Mouse (Mus musculus) layer of hippocampus, adult 8-10 months (tissue): Measurements from ENCODE around the gene Ahcy. TPM values are rescaled to one million over a fixed set of nuclear protein-coding genes. Genes with fewer than 3 reads are reported as not detected.
"Not testable (repeated sequence)": the region's sequence is repeated elsewhere in the genome, so short reads cannot be mapped to it uniquely, and the experiment has no call there.

Experiments used
- DNase-seq, 2 experiments: peaks; one replicate each; pipeline ENCODE4 v3.0.0; 2022; ENCODE audit warnings: low spot score in 2 of 2
- total RNA-seq, 4 experiments: library from RNA; stranded (reverse); gene quantifications; 2 replicates each; pipeline ENCODE4 v1.2.4; 2022

The Ahcy gene
- 10 to 100 TPM; 14.8 to 16.8 (median 16.3) TPM for total RNA-seq

GRCm38 (mm10) chr2:155073978-155074765, at the start of gene Ahcy:
Gene Ahcy, minus strand, starts transcription at chr2:155074497.
- peak; percentile 82 to 88 for DNase-seq

GRCm38 (mm10) chr2:155115216-155115830, 41.0 kb upstream of the Ahcy start:
- no peak for DNase-seq

- DNase-seq = not testable (repeated sequence)
Measured at GRCm38 (mm10) chr2:155107276-155107675, 33.0 kb upstream of the Ahcy start.

GRCm38 (mm10) chr2:155103607-155104006, 29.3 kb upstream of the Ahcy start:
- DNase-seq = no peak

- DNase-seq = no peak
Measured at GRCm38 (mm10) chr2:155101761-155102181, 27.5 kb upstream of the Ahcy start.

- no peak for DNase-seq
Measured at GRCm38 (mm10) chr2:155100796-155101259, 26.5 kb upstream of the Ahcy start.

GRCm38 (mm10) chr2:155099994-155100795, 25.9 kb upstream of the Ahcy start:
- no peak for DNase-seq

- peak; percentile 38 to 64 for DNase-seq
Measured at GRCm38 (mm10) chr2:155099421-155099820, 25.1 kb upstream of the Ahcy start.

- peak in 1 of 2 experiments; percentile 15 for DNase-seq
Measured at GRCm38 (mm10) chr2:155098720-155099380, 24.6 kb upstream of the Ahcy start.

- no peak for DNase-seq
Measured at GRCm38 (mm10) chr2:155093418-155093817, 19.1 kb upstream of the Ahcy start.

- DNase-seq = no peak
Measured at GRCm38 (mm10) chr2:155091743-155092075, 17.4 kb upstream of the Ahcy start.

- DNase-seq = no peak
Measured at GRCm38 (mm10) chr2:155090909-155091742, 16.8 kb upstream of the Ahcy start.

GRCm38 (mm10) chr2:155088264-155088663, 14.0 kb upstream of the Ahcy start:
- no peak for DNase-seq

- DNase-seq = no peak
Measured at GRCm38 (mm10) chr2:155086328-155086727, 12.0 kb upstream of the Ahcy start.

- no peak for DNase-seq
Measured at GRCm38 (mm10) chr2:155084546-155084945, 10.2 kb upstream of the Ahcy start.

GRCm38 (mm10) chr2:155082121-155082803, 8.0 kb upstream of the Ahcy start:
- DNase-seq = peak; percentile 23 to 55

GRCm38 (mm10) chr2:155081056-155081455, 6.8 kb upstream of the Ahcy start:
- DNase-seq = no peak

- no peak for DNase-seq
Measured at GRCm38 (mm10) chr2:155080179-155080530, 5.9 kb upstream of the Ahcy start.

- no peak for DNase-seq
Measured at GRCm38 (mm10) chr2:155079500-155080178, 5.3 kb upstream of the Ahcy start.
